Comparison of ENCODE assay signal across 7 mouse cellular contexts in genomic region chr9:122247430-122248027, GRCm38 (mm10). TPM values are rescaled to one million over a fixed set of nuclear protein-coding genes. Genes with fewer than 3 reads are reported as not detected.
DNase-seq lines count a peak whose midpoint lies in the region; ATAC-seq and TF ChIP-seq lines count a peak whose summit lies in the region.

No protein-coding gene starts in this region.

- DNase-seq in NIH3T3 (ENCODE audit: low read depth), result peak; percentile 86
- peak; percentile 69 for DNase-seq in c-Kit-positive CD71-negative TER-119-negative erythroid progenitor cells, embryonic 14.5 days (ENCODE audit: low read depth)
- DNase-seq in forebrain, embryonic 14.5 days (ENCODE audit: low spot score), result peak; percentile 88
- peak; percentile 89 for DNase-seq in hindbrain, postnatal 0 days (ENCODE audit: low spot score)
- peak; percentile 72 to 79 for DNase-seq in left cerebral cortex, adult 2 months (ENCODE audit: extremely low spot score in 1 of 2, low spot score in 2 of 2)
- peak; percentile 69 to 74 for DNase-seq in right cerebral cortex, postnatal 36 days (ENCODE audit: low spot score in 2 of 2)

- ATAC-seq in forebrain, embryonic 14.5 days, result peak; percentile 67
- ATAC-seq in hindbrain, postnatal 0 days, result peak; percentile 55
- ATAC-seq in megakaryocyte progenitor cell, adult 5-6 weeks (replicated peaks; ENCODE audit: poor library complexity), result peak; percentile 74

- no peak overlapping the region for H3K27ac ChIP-seq in forebrain, embryonic 14.5 days (ENCODE audit: low read depth, low read length)
- H3K27ac ChIP-seq in hindbrain, postnatal 0 days, result no peak overlapping the region
- no peak overlapping the region for H3K27ac ChIP-seq in left cerebral cortex, adult 2 months

- no peak overlapping the region for H3K4me3 ChIP-seq in forebrain, embryonic 14.5 days (ENCODE audit: low read depth, low read length)
- H3K4me3 ChIP-seq in hindbrain, postnatal 0 days (ENCODE audit: low read length), result no peak overlapping the region
- H3K4me3 ChIP-seq in left cerebral cortex, adult 2 months, result no peak overlapping the region

- peak; percentile 89 for TF ChIP-seq CTCF in hindbrain, postnatal 0 days (IDR thresholded peaks at IDR 0.05; ENCODE audit: low read depth)
- peak; percentile 93 for TF ChIP-seq CTCF in left cerebral cortex, adult 2 months (IDR thresholded peaks at IDR 0.05)

- no peaks in the 10 kb centered on the region for H3K27me3 ChIP-seq in forebrain, embryonic 14.5 days (replicated peaks; ENCODE audit: control insufficient read depth, insufficient read depth, low read length)
- no peaks in the 10 kb centered on the region for H3K27me3 ChIP-seq in hindbrain, postnatal 0 days (ENCODE audit: insufficient read depth, low read length)

- H3K36me3 ChIP-seq in forebrain, embryonic 14.5 days (ENCODE audit: control insufficient read depth, insufficient read depth, low read length), result peaks cover 25% of the 10 kb centered on the region
- peaks cover 16% of the 10 kb centered on the region for H3K36me3 ChIP-seq in hindbrain, postnatal 0 days (ENCODE audit: insufficient read depth, low read length)

- H3K9ac ChIP-seq in forebrain, embryonic 14.5 days (ENCODE audit: low read length), result no peak overlapping the region
- no peak overlapping the region for H3K9ac ChIP-seq in hindbrain, postnatal 0 days (replicated peaks; ENCODE audit: low read length)

- no peaks in the 10 kb centered on the region; the same call in 1 of the 2 replicates for H3K4me1 ChIP-seq in forebrain, embryonic 14.5 days (ENCODE audit: control insufficient read depth, insufficient read depth, low read length)
- no peaks in the 10 kb centered on the region for H3K4me1 ChIP-seq in hindbrain, postnatal 0 days (ENCODE audit: insufficient read depth, low read length)

- no peak overlapping the region for H3K4me2 ChIP-seq in forebrain, embryonic 14.5 days (ENCODE audit: low read length)
- no peak overlapping the region for H3K4me2 ChIP-seq in hindbrain, postnatal 0 days (ENCODE audit: low read depth, low read length)

- no peaks in the 10 kb centered on the region for H3K9me3 ChIP-seq in forebrain, embryonic 14.5 days (replicated peaks; ENCODE audit: control insufficient read depth, low read length)
- H3K9me3 ChIP-seq in hindbrain, postnatal 0 days (ENCODE audit: low read length), result no peaks in the 10 kb centered on the region

- intact Hi-C loops in left cerebral cortex, adult 2 months (cut with DNase I), result loop anchor here (1.0 to 5.0 kb wide), 3 partner anchors 45 to 480 kb away; partner anchors contain the start of gene Ano10

- 42% methylated on average over 13 of the region's 13 CpGs for WGBS in forebrain, embryonic 14.5 days
- WGBS in hindbrain, postnatal 0 days, result 43% methylated on average over 13 of the region's 13 CpGs

RNA-seq across cellular contexts. Expression of gene Ano10, which starts 46.7 kb away (rescaled TPM):
- polyA plus RNA-seq in forebrain, embryonic 14.5 days (2014; fragmentation: Nextera tagmentation; extraction: Ambion mirVana), result 42.4 and 45.2 TPM in 2 replicates
- 35.3 and 48.6 TPM in 2 replicates for total RNA-seq in hindbrain, postnatal 0 days (2014; rRNA removed)
- 32.9 and 34.5 TPM in 2 replicates for polyA plus RNA-seq in hindbrain, postnatal 0 days (2015; fragmentation: Nextera tagmentation; extraction: Ambion mirVana)
- 10 to 100 TPM; 25.8 to 27.4 TPM for total RNA-seq in left cerebral cortex, adult 2 months (2021)
- total RNA-seq in megakaryocyte progenitor cell, adult 5-6 weeks (2015), result 15.9 and 18.9 TPM in 2 replicates
- total RNA-seq in megakaryocyte progenitor cell, adult 5-6 weeks (2017), result 13.3 and 13.9 TPM in 2 replicates
